Mouse (Mus musculus): ENCODE measurements around the gene Dhx58. TPM values are rescaled to one million over a fixed set of nuclear protein-coding genes. Genes with fewer than 3 reads are reported as not detected.
A peak's percentile ranks its signal among the peaks of the same experiment; 100 is the strongest.

Dhx58 gene
- total RNA-seq, 2 experiments from 2014 or later: 3.0 to 3.7 TPM

- intact Hi-C loops (cut with DNase I): loop anchor here (5.0 kb wide), 1 partner anchor 51 kb away; no protein-coding TSS in a partner anchor
- no peak for DNase-seq (ENCODE audit: extremely low spot score in 1 of 2, low spot score in 2 of 2)
- TF ChIP-seq CTCF (IDR thresholded peaks at IDR 0.05): no peak
- Histone ChIP-seq H3K27ac (no peak overlapping the region), H3K4me3 (no peak overlapping the region)
Observed at GRCm38 (mm10) chr11:100693154-100693553, 10.9 kb downstream of the Dhx58 start.

DNA sequence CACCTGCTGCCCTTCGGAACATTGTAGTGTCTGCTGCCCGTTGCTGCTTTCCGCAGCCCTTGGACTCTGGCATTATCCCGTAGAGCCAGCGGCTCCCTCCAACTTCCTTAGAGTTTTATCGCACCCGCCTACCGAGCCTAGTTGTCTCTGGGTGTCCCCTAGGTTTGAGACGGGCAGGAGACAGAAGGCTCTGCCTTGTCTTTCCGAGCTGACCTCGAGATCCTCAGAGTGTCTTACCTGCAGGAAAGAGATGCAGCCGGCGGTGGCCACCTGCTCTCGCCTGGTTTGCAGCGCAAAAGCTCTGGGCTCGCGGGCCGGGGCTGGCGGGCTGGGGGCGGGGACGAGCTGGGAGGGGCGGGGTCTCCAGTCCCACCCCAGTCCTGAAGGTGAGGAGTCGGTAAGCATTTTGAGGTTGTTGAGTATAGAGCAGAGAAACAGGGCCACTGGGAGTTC lies 11.9 kb downstream of the Dhx58 start, which contains the start of gene Zfp385c:
Gene Zfp385c, minus strand, starts transcription at position 292 of the 453 bp plus-strand sequence.
- H3K4me3 ChIP-seq: 0 out of 2 replicates have a peak within 1 kb of the TSS, but pooled peaks have one; percentile 5
- no peak for TF ChIP-seq CTCF (IDR thresholded peaks at IDR 0.05)
- DNase-seq (ENCODE audit: extremely low spot score in 1 of 2, low spot score in 2 of 2): no peak
- intact Hi-C loops (cut with DNase I): loop anchor here (5.0 kb wide), 1 partner anchor 50 kb away; no protein-coding TSS in a partner anchor
- no peak within 1 kb of the TSS for H3K27ac ChIP-seq

GRCm38 (mm10) chr11:100690389-100690788 lies 13.7 kb downstream of the Dhx58 start:
- no peak overlapping the region for H3K27ac ChIP-seq
- intact Hi-C loops (cut with DNase I): loop anchor here (5.0 kb wide), 1 partner anchor 48 kb away; no protein-coding TSS in a partner anchor
- TF ChIP-seq CTCF (IDR thresholded peaks at IDR 0.05): peak; percentile 20
- H3K4me3 ChIP-seq: no peak overlapping the region
- DNase-seq (ENCODE audit: extremely low spot score in 1 of 2, low spot score in 2 of 2): no peak

- no peak for DNase-seq (ENCODE audit: extremely low spot score in 1 of 2, low spot score in 2 of 2)
- H3K27ac ChIP-seq: no peak overlapping the region
- no peak for TF ChIP-seq CTCF (IDR thresholded peaks at IDR 0.05)
- intact Hi-C loops (cut with DNase I): no loop called here
- H3K4me3 ChIP-seq: no peak overlapping the region
Observed at GRCm38 (mm10) chr11:100688443-100688842, 15.6 kb downstream of the Dhx58 start.

- DNase-seq (ENCODE audit: extremely low spot score in 1 of 2, low spot score in 2 of 2): no peak
- intact Hi-C loops (cut with DNase I): no loop called here
- H3K27ac ChIP-seq: no peak overlapping the region
- no peak for TF ChIP-seq CTCF (IDR thresholded peaks at IDR 0.05)
- H3K4me3 ChIP-seq: no peak overlapping the region
Observed at GRCm38 (mm10) chr11:100687265-100687664, 16.8 kb downstream of the Dhx58 start.

DNA sequence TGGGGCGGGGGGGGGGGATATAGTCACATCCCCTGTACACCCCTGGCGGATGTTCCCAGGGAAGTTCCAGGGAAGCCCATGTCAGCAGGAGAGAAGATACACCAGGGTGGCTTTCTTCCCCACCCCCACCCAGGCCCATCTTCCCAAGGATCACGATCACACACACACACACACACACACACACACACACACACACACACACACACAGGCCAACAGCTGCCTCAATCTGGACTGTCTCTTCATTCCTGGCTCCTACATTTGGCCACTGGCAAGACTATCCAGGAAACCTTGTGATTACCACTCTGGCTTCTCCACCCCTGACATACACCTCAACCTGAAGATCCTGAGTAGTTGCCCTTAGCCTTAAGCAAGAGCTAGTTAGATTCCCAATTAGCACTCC lies 18.7 kb downstream of the Dhx58 start:
- intact Hi-C loops (cut with DNase I): no loop called here
- TF ChIP-seq CTCF (IDR thresholded peaks at IDR 0.05): no peak
- Histone ChIP-seq H3K27ac (no peak overlapping the region), H3K4me3 (no peak overlapping the region)
- no peak for DNase-seq (ENCODE audit: extremely low spot score in 1 of 2, low spot score in 2 of 2)

GRCm38 (mm10) chr11:100684084-100684483 lies 20.0 kb downstream of the Dhx58 start:
- Histone ChIP-seq H3K4me3 (no peak overlapping the region), H3K27ac (no peak overlapping the region)
- no peak for DNase-seq (ENCODE audit: extremely low spot score in 1 of 2, low spot score in 2 of 2)
- no peak for TF ChIP-seq CTCF (IDR thresholded peaks at IDR 0.05)
- intact Hi-C loops (cut with DNase I): no loop called here

DNA sequence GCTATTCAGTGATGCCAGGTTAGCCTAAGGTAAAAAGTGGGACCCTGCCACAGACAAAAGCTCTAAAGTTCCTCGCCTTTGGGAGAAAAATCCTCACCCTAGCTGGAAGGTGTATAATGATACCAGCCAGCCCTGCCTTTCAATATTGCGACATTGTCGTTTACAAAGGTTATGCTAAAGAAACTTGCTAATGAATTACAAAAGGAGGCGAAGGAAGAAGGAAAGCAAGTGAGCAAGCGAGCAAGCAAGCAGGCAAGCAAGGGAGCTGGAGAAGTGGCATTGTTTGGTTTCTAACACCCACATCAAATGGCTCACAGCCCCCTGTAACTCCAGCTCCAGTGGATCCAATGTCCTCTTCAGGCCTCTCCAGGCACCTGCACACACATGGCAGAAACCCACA lies 21.5 kb downstream of the Dhx58 start:
- no peak overlapping the region for H3K4me3 ChIP-seq
- TF ChIP-seq CTCF (IDR thresholded peaks at IDR 0.05): no peak
- no peak for DNase-seq (ENCODE audit: extremely low spot score in 1 of 2, low spot score in 2 of 2)
- intact Hi-C loops (cut with DNase I): no loop called here
- H3K27ac ChIP-seq: no peak overlapping the region

DNA sequence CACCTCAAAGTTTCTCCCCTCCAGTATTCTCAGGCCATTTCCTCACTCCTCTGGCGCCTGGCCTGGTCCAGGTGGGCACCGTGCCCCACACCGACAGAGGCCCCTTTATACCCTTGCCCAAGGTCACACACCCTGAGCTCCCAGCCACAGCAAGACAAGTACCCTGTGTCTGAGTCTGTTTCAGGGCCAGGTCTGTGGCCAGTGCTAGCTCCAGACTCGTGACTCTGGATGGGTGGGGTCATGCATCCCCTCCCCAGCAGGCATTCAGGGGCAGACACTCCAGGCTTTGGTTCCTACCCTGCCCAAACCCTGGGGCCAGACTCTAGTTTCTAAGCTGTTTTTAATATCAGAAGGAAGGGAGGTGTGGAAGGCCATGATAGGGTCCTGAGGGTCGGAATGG lies 22.2 kb downstream of the Dhx58 start:
- Histone ChIP-seq H3K4me3 (no peak overlapping the region), H3K27ac (no peak overlapping the region)
- DNase-seq (ENCODE audit: extremely low spot score in 1 of 2, low spot score in 2 of 2): no peak
- no peak for TF ChIP-seq CTCF (IDR thresholded peaks at IDR 0.05)
- intact Hi-C loops (cut with DNase I): no loop called here

- DNase-seq (ENCODE audit: extremely low spot score in 1 of 2, low spot score in 2 of 2): no peak
- Histone ChIP-seq H3K4me3 (no peak overlapping the region), H3K27ac (no peak overlapping the region)
- intact Hi-C loops (cut with DNase I): no loop called here
- no peak for TF ChIP-seq CTCF (IDR thresholded peaks at IDR 0.05)
Observed at GRCm38 (mm10) chr11:100677810-100678209, 26.3 kb downstream of the Dhx58 start.

DNA sequence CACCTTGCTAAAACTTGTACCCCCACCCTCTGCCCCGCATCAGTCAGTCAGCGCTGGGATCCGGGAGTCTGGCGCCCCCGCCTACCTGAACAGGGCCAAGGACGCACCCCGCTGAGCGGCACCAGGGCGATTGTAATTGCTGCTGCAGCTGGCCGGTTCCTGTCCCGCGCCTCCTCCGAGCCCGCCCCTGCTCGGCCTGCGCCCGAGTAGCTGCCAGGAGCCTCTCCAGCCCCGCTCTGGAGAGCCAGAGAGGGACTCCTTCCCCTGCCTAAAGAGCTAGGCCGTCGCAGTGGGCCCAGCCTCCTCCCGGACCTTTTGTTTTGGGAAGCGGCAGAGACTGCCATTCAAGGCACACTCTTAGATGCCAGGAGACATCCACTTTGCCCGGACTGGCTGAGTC lies 30.9 kb downstream of the Dhx58 start:
- intact Hi-C loops (cut with DNase I): no loop called here
- H3K4me3 ChIP-seq: no peak overlapping the region
- peak in 1 of 2 experiments; percentile 22 for DNase-seq (ENCODE audit: extremely low spot score in 1 of 2, low spot score in 2 of 2)
- TF ChIP-seq CTCF (IDR thresholded peaks at IDR 0.05): no peak
- no peak overlapping the region for H3K27ac ChIP-seq

- no peak for DNase-seq (ENCODE audit: extremely low spot score in 1 of 2, low spot score in 2 of 2)
- H3K4me3 ChIP-seq: no peak overlapping the region
- intact Hi-C loops (cut with DNase I): no loop called here
- no peak overlapping the region for H3K27ac ChIP-seq
- no peak for TF ChIP-seq CTCF (IDR thresholded peaks at IDR 0.05)
Observed at GRCm38 (mm10) chr11:100671956-100672355, 32.1 kb downstream of the Dhx58 start.

DNA sequence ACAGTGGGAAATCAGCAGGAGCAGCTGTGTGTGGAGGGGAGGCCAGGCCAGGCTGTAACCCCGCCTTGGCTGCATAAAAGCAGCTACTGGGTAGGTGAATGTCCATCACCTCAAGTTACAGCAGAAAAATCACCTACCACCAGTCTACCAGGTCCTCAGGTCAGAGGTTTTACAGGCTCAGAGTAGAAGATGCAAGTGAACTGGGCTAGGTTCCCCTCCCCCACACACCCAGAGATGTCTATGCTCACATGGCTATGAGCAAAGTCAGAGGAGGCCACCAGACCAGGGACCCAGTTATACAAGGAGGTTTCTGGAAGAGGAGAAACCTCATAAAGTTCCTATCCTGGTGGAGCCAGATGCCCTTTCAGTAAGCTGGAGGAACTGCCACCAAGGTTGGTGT lies 33.0 kb downstream of the Dhx58 start:
- no peak overlapping the region for H3K27ac ChIP-seq
- no peak for DNase-seq (ENCODE audit: extremely low spot score in 1 of 2, low spot score in 2 of 2)
- no peak overlapping the region for H3K4me3 ChIP-seq
- TF ChIP-seq CTCF (IDR thresholded peaks at IDR 0.05): no peak
- intact Hi-C loops (cut with DNase I): no loop called here
